Mouse (Mus musculus) small intestine, adult 2 months (tissue): ENCODE measurements around the gene Olfr1046. TPM values are rescaled to one million over a fixed set of nuclear protein-coding genes. Genes with fewer than 3 reads are reported as not detected.
"Not testable (repeated sequence)": the region's sequence is repeated elsewhere in the genome, so short reads cannot be mapped to it uniquely, and the experiment has no call there.

ENCODE experiments used
- H3K27ac ChIP-seq: fragments of 200-500 bp; 2 replicates; pipeline ENCODE4 v1.5.1; 2012; ENCODE audit warnings: low read depth, low read length, control low read depth, inconsistent platforms; ENCODE audit not compliant: insufficient read depth
- H3K27me3 ChIP-seq: fragments of 200-500 bp; 2 replicates; pipeline ENCODE4 v1.6.1; 2012; ENCODE audit warnings: mild to moderate bottlenecking, moderate library complexity, low read length, inconsistent platforms; ENCODE audit not compliant: control insufficient read depth, insufficient read depth
- H3K36me3 ChIP-seq: fragments of 200-500 bp; 2 replicates; pipeline ENCODE4 v1.6.1; 2012; ENCODE audit warnings: mild to moderate bottlenecking, low read length, control low read depth, inconsistent platforms; ENCODE audit not compliant: control insufficient read depth, insufficient read depth
- H3K4me1 ChIP-seq: fragments of 200-500 bp; 2 replicates; pipeline ENCODE4 v1.6.1; 2012; ENCODE audit warnings: low read length, inconsistent platforms, mixed read lengths; ENCODE audit not compliant: control insufficient read depth, insufficient read depth, insufficient read length
- H3K4me3 ChIP-seq: fragments of 200-500 bp; 2 replicates; pipeline ENCODE4 v1.5.1; 2012; ENCODE audit warnings: low read depth, mild to moderate bottlenecking, control low read depth, inconsistent platforms, low read length, moderate library complexity
- CTCF ChIP-seq: fragments of 200-500 bp; IDR thresholded peaks from 2 replicates; pipeline ENCODE4 v1.5.1; 2012; ENCODE audit warnings: low read depth, mild to moderate bottlenecking, control low read depth, inconsistent platforms, low read length, moderate library complexity, mixed read lengths; ENCODE audit not compliant: insufficient replicate concordance, insufficient read length; ENCODE audit errors: extremely low read depth
- POLR2A ChIP-seq: fragments of 200-500 bp; IDR thresholded peaks from 2 replicates; pipeline ENCODE4 v1.6.1; 2012; ENCODE audit warnings: low read depth, mild to moderate bottlenecking, control low read depth, inconsistent platforms, low read length, moderate library complexity
- WGBS: fragments of 180-500 bp; shearing (Covaris S2); methylation state at CpG from one replicate; pipeline ENCODE4 v1.1.7; 2018; 5-methylcytosine and 5-hydroxymethylcytosine counted together
- polyA plus RNA-seq: library from polyadenylated mRNA; depleted of rRNA; stranded (reverse); fragments of >200 nt; gene quantifications from 2 replicates; pipeline ENCODE4 v1.2.3, GENCODE M21; 2012; rRNA removed

Gene Olfr1046
- polyA plus RNA-seq, 1 experiment, result not detected

DNA sequence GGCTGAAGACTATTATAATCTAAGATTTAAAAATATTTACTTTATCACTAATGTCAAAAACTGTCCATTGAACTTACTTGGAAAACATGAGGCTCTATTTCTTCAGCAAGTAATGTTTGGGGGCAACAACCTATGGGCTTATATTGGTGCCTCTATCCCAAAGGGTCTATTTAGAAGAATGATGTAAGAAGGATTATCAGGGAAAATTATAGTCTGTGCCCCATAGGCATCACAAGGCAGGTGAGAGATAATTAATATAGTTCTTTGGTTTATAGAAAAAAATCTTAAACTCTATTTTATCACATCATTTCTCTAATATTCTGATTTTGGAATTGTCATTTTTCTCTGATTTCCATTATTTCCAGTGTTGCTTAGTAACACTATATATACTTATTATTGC lies 41.4 kb downstream of the Olfr1046 start, which contains the start of gene Olfr1044:
TSS of gene Olfr1044 (minus strand) at position 101 of the 400 bp plus-strand sequence.
- Histone ChIP-seq H3K27me3 (no peaks in the 10 kb centered on the region), H3K27ac (no peak within 1 kb of the TSS), H3K4me1 (no peaks in the 10 kb centered on the region), H3K4me3 (no peak within 1 kb of the TSS), H3K36me3 (no peaks in the 10 kb centered on the region)
- TF ChIP-seq POLR2A (no peak), CTCF (no peak)

DNA sequence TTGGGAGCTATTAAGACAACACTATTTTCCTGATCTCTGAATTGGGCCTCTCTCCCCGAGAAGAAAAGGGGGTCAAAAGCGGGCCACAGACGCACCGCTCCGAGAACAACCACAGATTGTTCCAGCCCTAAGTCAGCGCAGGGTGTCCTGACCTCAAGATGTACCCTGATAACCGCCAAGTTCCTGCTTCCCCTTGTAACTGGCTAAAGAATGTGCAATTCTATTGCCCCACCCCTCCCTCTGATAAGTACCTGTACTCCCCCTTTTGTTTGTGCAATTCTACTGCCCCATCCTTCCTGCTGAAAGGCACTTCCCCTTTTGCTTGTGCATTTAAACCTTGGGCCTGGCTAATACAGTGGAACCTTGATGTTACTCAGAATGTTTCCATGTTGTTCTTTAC lies 43.7 kb downstream of the Olfr1046 start:
- not testable (repeated sequence) for H3K4me3 ChIP-seq, H3K36me3 ChIP-seq, H3K27me3 ChIP-seq, H3K4me1 ChIP-seq, H3K27ac ChIP-seq
- 73% methylated on average over 7 of the region's 7 CpGs for whole genome bisulfite sequencing

GRCm38 (mm10) chr2:86167422-86167821 lies 51.7 kb downstream of the Olfr1046 start, which contains the start of gene Olfr1043:
Olfr1043 (minus strand) TSS chr2:86167522.
- WGBS, result 86% methylated on average over 2 of the region's 2 CpGs
- no peak within 1 kb of the TSS for H3K27ac ChIP-seq
- TF ChIP-seq POLR2A, result no peak
- TF ChIP-seq CTCF, result no peak
- H3K4me3 ChIP-seq, result no peak within 1 kb of the TSS
- H3K36me3 ChIP-seq, result no peaks in the 10 kb centered on the region
- no peaks in the 10 kb centered on the region for H3K4me1 ChIP-seq
- no peaks in the 10 kb centered on the region for H3K27me3 ChIP-seq

Other genes starting within 250 kb of the Olfr1046 start
- not detected in 2 replicates for gene Olfr1029, start 245.4 kb downstream of the Olfr1046 start, polyA plus RNA-seq
- not detected in 2 replicates for gene Olfr1030, start 240.0 kb downstream of the Olfr1046 start, polyA plus RNA-seq
- gene Olfr1031, start 229.0 kb downstream of the Olfr1046 start, polyA plus RNA-seq, result not detected in 2 replicates
- gene Olfr1032, start 213.8 kb downstream of the Olfr1046 start, polyA plus RNA-seq, result not detected in 2 replicates
- 0.06 TPM in 1 of 2 replicates, not detected in the other for gene Olfr1033, start 198.7 kb downstream of the Olfr1046 start, polyA plus RNA-seq
- gene Olfr1034, start 173.5 kb downstream of the Olfr1046 start, polyA plus RNA-seq, result 0.03 TPM in 1 of 2 replicates, not detected in the other
- not detected in 2 replicates for gene Olfr1036, start 145.3 kb downstream of the Olfr1046 start, polyA plus RNA-seq
- not detected in 2 replicates for gene Olfr1037, start 131.9 kb downstream of the Olfr1046 start, polyA plus RNA-seq
- not detected in 2 replicates for gene Olfr1039, start 83.4 kb downstream of the Olfr1046 start, polyA plus RNA-seq
- not detected in 2 replicates for gene Olfr1040, start 72.6 kb downstream of the Olfr1046 start, polyA plus RNA-seq
- not detected in 2 replicates for gene Olfr1042, start 57.5 kb downstream of the Olfr1046 start, polyA plus RNA-seq
- gene Olfr1043, start 51.8 kb downstream of the Olfr1046 start, polyA plus RNA-seq, result not detected in 2 replicates
- not detected in 2 replicates for gene Olfr1044, start 41.5 kb downstream of the Olfr1046 start, polyA plus RNA-seq
- gene Olfr52, start 33.6 kb downstream of the Olfr1046 start, polyA plus RNA-seq, result not detected in 2 replicates
- gene Olfr1045, start 16.3 kb downstream of the Olfr1046 start, polyA plus RNA-seq, result not detected in 2 replicates
- gene Olfr1047, start 12.1 kb upstream of the Olfr1046 start, polyA plus RNA-seq, result not detected in 2 replicates
- not detected in 2 replicates for gene Olfr1048, start 21.0 kb upstream of the Olfr1046 start, polyA plus RNA-seq
- gene Olfr1049, start 39.0 kb upstream of the Olfr1046 start, polyA plus RNA-seq, result not detected in 2 replicates
- gene Olfr1051, start 59.8 kb upstream of the Olfr1046 start, polyA plus RNA-seq, result not detected in 2 replicates
- not detected in 2 replicates for gene Olfr1052, start 73.1 kb upstream of the Olfr1046 start, polyA plus RNA-seq
- not detected in 2 replicates for gene Olfr1053, start 96.0 kb upstream of the Olfr1046 start, polyA plus RNA-seq
- gene Olfr1054, start 116.1 kb upstream of the Olfr1046 start, polyA plus RNA-seq, result not detected in 2 replicates
- gene Olfr1055, start 131.0 kb upstream of the Olfr1046 start, polyA plus RNA-seq, result not detected in 2 replicates
- gene Olfr1056, start 143.2 kb upstream of the Olfr1046 start, polyA plus RNA-seq, result not detected in 2 replicates
- not detected in 2 replicates for gene Olfr1057, start 159.1 kb upstream of the Olfr1046 start, polyA plus RNA-seq
- gene Olfr1058, start 169.2 kb upstream of the Olfr1046 start, polyA plus RNA-seq, result not detected in 2 replicates
- gene Olfr1061, start 194.7 kb upstream of the Olfr1046 start, polyA plus RNA-seq, result not detected in 2 replicates
- not detected in 2 replicates for gene Olfr1062, start 207.4 kb upstream of the Olfr1046 start, polyA plus RNA-seq
- not detected in 2 replicates for gene Olfr1065, start 231.3 kb upstream of the Olfr1046 start, polyA plus RNA-seq
- not detected in 2 replicates for gene Olfr1066, start 237.0 kb upstream of the Olfr1046 start, polyA plus RNA-seq